Mouse (Mus musculus) CD8-positive naive resting alpha-beta T cell, adult 2 months (primary cell): ENCODE data around the gene Cdk14.

Source experiments
- DNase-seq, 2 experiments: peaks; one replicate each; pipeline ENCODE4 v3.0.0; 2022; ENCODE audit warnings: low read depth in 2 of 2, low spot score in 2 of 2

The Cdk14 gene

GRCm38 (mm10) chr5:5194562-5195221, 225.4 kb downstream of the Cdk14 start:
- no peak for DNase-seq

GRCm38 (mm10) chr5:5189590-5189989, 230.5 kb downstream of the Cdk14 start:
- no peak for DNase-seq

- no peak for DNase-seq
These were observed 233.9 kb downstream of the Cdk14 start for GRCm38 (mm10) chr5:5185987-5186742.

GRCm38 (mm10) chr5:5185521-5185920, 234.6 kb downstream of the Cdk14 start:
- DNase-seq: no peak

- no peak for DNase-seq
These were observed 239.4 kb downstream of the Cdk14 start for GRCm38 (mm10) chr5:5180711-5181110.

- DNase-seq: no peak
These were observed 239.8 kb downstream of the Cdk14 start for GRCm38 (mm10) chr5:5180311-5180710.

GRCm38 (mm10) chr5:5176052-5176451, 244.1 kb downstream of the Cdk14 start:
- DNase-seq: no peak

- DNase-seq: no peak
These were observed 244.5 kb downstream of the Cdk14 start for GRCm38 (mm10) chr5:5175611-5176010.

- no peak for DNase-seq
These were observed 245.0 kb downstream of the Cdk14 start for GRCm38 (mm10) chr5:5175090-5175489.

GRCm38 (mm10) chr5:5166086-5166485, 254.0 kb downstream of the Cdk14 start:
- no peak for DNase-seq

- no peak for DNase-seq
These were observed 255.8 kb downstream of the Cdk14 start for GRCm38 (mm10) chr5:5164326-5164725.

GRCm38 (mm10) chr5:5163823-5164222, 256.3 kb downstream of the Cdk14 start:
- no peak for DNase-seq

- DNase-seq: no peak
These were observed 260.6 kb downstream of the Cdk14 start for GRCm38 (mm10) chr5:5159521-5159920.

GRCm38 (mm10) chr5:5139855-5140254, 280.3 kb downstream of the Cdk14 start:
- DNase-seq: no peak

GRCm38 (mm10) chr5:5134905-5135511, 285.1 kb downstream of the Cdk14 start:
- no peak for DNase-seq

- DNase-seq: no peak
These were observed 285.8 kb downstream of the Cdk14 start for GRCm38 (mm10) chr5:5134143-5134904.

- no peak for DNase-seq
These were observed 291.3 kb downstream of the Cdk14 start for GRCm38 (mm10) chr5:5128852-5129251.

- DNase-seq: no peak
These were observed 295.5 kb downstream of the Cdk14 start for GRCm38 (mm10) chr5:5124645-5125044.

- no peak for DNase-seq
These were observed 303.2 kb downstream of the Cdk14 start for GRCm38 (mm10) chr5:5116775-5117522.

- no peak for DNase-seq
These were observed 304.6 kb downstream of the Cdk14 start for GRCm38 (mm10) chr5:5115546-5115945.

- no peak for DNase-seq
These were observed 310.5 kb downstream of the Cdk14 start for GRCm38 (mm10) chr5:5109621-5110020.
